ENCODE assay signal across 18 mouse cellular contexts in the genomic region with DNA sequence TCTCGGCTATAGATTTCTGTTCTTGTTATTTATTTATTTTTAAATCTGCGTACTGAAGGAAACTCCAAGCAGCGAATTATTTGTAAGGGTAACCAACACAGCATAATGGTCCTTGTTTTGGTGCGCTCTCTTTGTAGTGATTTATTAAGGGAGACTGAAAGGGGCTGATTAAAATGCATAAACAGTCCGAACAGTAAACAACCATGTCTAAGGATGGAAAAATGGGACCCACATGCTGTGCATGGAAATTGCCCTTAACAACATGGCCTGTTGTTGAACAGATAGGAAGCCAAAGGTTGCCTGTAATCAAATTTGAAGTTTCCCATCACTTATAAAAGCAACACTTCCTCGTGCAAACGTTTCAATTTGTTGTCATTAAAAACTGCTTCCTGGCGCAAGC. TPM values are rescaled to one million over a fixed set of nuclear protein-coding genes. Genes with fewer than 3 reads are reported as not detected.
DNase-seq lines count a peak whose midpoint lies in the region; ATAC-seq and TF ChIP-seq lines count a peak whose summit lies in the region.
"Had no signal": no experiment of that assay in that cellular context is flagged by ENCODE, and none has a peak within 500 bp of the region (broad histone marks: within the 10 kb centered on the region; RNA-seq: fewer than 3 reads in every experiment).

No protein-coding gene starts in this region.

- WGBS in forebrain, postnatal 0 days = 14% methylated on average over 8 of the region's 8 CpGs
- WGBS in hindbrain, embryonic 16.5 days = 14% methylated on average over 8 of the region's 8 CpGs
- 20% methylated on average over 8 of the region's 8 CpGs for WGBS in neural tube, embryonic 13.5 days

- peak overlapping the region; percentile 6; the same call in 1 of the 2 replicates for H3K4me2 ChIP-seq in forebrain, postnatal 0 days (ENCODE audit: low read depth)
- H3K4me2 ChIP-seq in hindbrain, embryonic 16.5 days (ENCODE audit: low read length) = peak overlapping the region; percentile 33; the same call in 1 of the 2 replicates
- H3K4me2 ChIP-seq in neural tube, embryonic 13.5 days = peak overlapping the region; percentile 30
- H3K4me2 ChIP-seq: heart, embryonic 15.5 days; limb, embryonic 15.5 days had no signal

- H3K27me3 ChIP-seq in forebrain, postnatal 0 days (ENCODE audit: insufficient read depth, low read length) = no peaks in the 10 kb centered on the region
- peaks cover 9% of the 10 kb centered on the region for H3K27me3 ChIP-seq in hindbrain, embryonic 16.5 days (replicated peaks; ENCODE audit: control insufficient read depth, insufficient read depth, low read length)
- peaks cover 60% of the 10 kb centered on the region for H3K27me3 ChIP-seq in neural tube, embryonic 13.5 days
- H3K27me3 ChIP-seq: heart, embryonic 15.5 days; limb, embryonic 15.5 days had no signal

- no peaks in the 10 kb centered on the region for H3K36me3 ChIP-seq in forebrain, postnatal 0 days (ENCODE audit: insufficient read depth)
- H3K36me3 ChIP-seq in hindbrain, embryonic 16.5 days (ENCODE audit: control insufficient read depth, insufficient read depth, low read length) = no peaks in the 10 kb centered on the region
- no peaks in the 10 kb centered on the region for H3K36me3 ChIP-seq in neural tube, embryonic 13.5 days
- H3K36me3 ChIP-seq: G1E; heart, embryonic 15.5 days; limb, embryonic 15.5 days had no signal

- intact Hi-C loops in left cerebral cortex, adult 2 months (cut with DNase I) = no loop called here

- peaks cover 6% of the 10 kb centered on the region; the same call in 1 of the 2 replicates for H3K9me3 ChIP-seq in forebrain, postnatal 0 days (ENCODE audit: low read length)
- peaks cover 3% of the 10 kb centered on the region; the same call in 1 of the 2 replicates for H3K9me3 ChIP-seq in hindbrain, embryonic 16.5 days (ENCODE audit: control insufficient read depth, low read length)
- peaks cover 8% of the 10 kb centered on the region; the same call in 1 of the 2 replicates for H3K9me3 ChIP-seq in neural tube, embryonic 13.5 days
- H3K9me3 ChIP-seq: heart, embryonic 15.5 days; limb, embryonic 15.5 days had no signal

- no peak overlapping the region for H3K9ac ChIP-seq in forebrain, postnatal 0 days
- H3K9ac ChIP-seq in hindbrain, embryonic 16.5 days (ENCODE audit: low read depth, low read length) = no peak overlapping the region
- no peak overlapping the region for H3K9ac ChIP-seq in neural tube, embryonic 13.5 days
- H3K9ac ChIP-seq: heart, embryonic 15.5 days; limb, embryonic 15.5 days had no signal

- no peaks in the 10 kb centered on the region for H3K4me1 ChIP-seq in forebrain, postnatal 0 days (ENCODE audit: insufficient read depth)
- peaks cover 3% of the 10 kb centered on the region for H3K4me1 ChIP-seq in hindbrain, embryonic 16.5 days (ENCODE audit: control insufficient read depth, insufficient read depth, low read depth, low read length)
- peaks cover 11% of the 10 kb centered on the region for H3K4me1 ChIP-seq in neural tube, embryonic 13.5 days (replicated peaks)
- H3K4me1 ChIP-seq: heart, embryonic 15.5 days; limb, embryonic 15.5 days had no signal

- TF ChIP-seq CTCF in left cerebral cortex, adult 2 months (IDR thresholded peaks at IDR 0.05) = no peak
- TF ChIP-seq CTCF in forebrain, postnatal 0 days (IDR thresholded peaks at IDR 0.05; ENCODE audit: low read depth) = no peak

- peak overlapping the region; percentile 0; the same call in 1 of the 2 replicates for H3K27ac ChIP-seq in left cerebral cortex, adult 2 months
- H3K27ac ChIP-seq in forebrain, postnatal 0 days (ENCODE audit: low read depth, low read length) = no peak overlapping the region
- H3K27ac ChIP-seq in hindbrain, embryonic 16.5 days (ENCODE audit: low read depth, low read length) = peak overlapping the region; percentile 39; the same call in 1 of the 2 replicates
- H3K27ac ChIP-seq in neural tube, embryonic 13.5 days (replicated peaks) = peak overlapping the region; percentile 57
- H3K27ac ChIP-seq: heart, embryonic 15.5 days; limb, embryonic 15.5 days had no signal

- DNase-seq in left cerebral cortex, adult 2 months (ENCODE audit: extremely low spot score in 1 of 2, low spot score in 2 of 2) = no peak
- no peak for DNase-seq in left cerebral cortex, adult 8-10 months (ENCODE audit: low spot score in 2 of 2)
- DNase-seq in forebrain, postnatal 0 days = no peak
- no peak for DNase-seq in adrenal gland, postnatal 10 days
- DNase-seq: adrenal gland, adult 8-10 months; cerebellum, adult 8-10 months; heart, adult 18-20 months; lung, adult 18-20 months; lung, postnatal 4 days; thymus, adult 18-20 months had no signal

- ATAC-seq in forebrain, postnatal 0 days = no peak
- peak; percentile 79 for ATAC-seq in hindbrain, embryonic 16.5 days
- ATAC-seq in neural tube, embryonic 13.5 days (ENCODE audit: low read depth) = peak; percentile 91
- no peak for ATAC-seq in frontal cortex, adult (ENCODE audit: low TSS enrichment)

- no peak overlapping the region for H3K4me3 ChIP-seq in left cerebral cortex, adult 2 months
- no peak overlapping the region for H3K4me3 ChIP-seq in forebrain, postnatal 0 days (ENCODE audit: low read depth, low read length)
- H3K4me3 ChIP-seq in hindbrain, embryonic 16.5 days (ENCODE audit: low read length) = no peak overlapping the region
- no peak overlapping the region for H3K4me3 ChIP-seq in neural tube, embryonic 13.5 days
- H3K4me3 ChIP-seq: heart, embryonic 15.5 days; limb, embryonic 15.5 days had no signal

RNA-seq across cellular contexts. Expression of gene Dbx2, which starts 35.8 kb away (rescaled TPM):
- total RNA-seq in left cerebral cortex, adult 2 months (2021) = 10 to 100 TPM; 25.3 to 27.6 TPM
- 10 to 100 TPM; 20.5 to 29.2 (median 23.5) TPM for total RNA-seq in left cerebral cortex, adult 8-10 months (2022)
- 2.8 and 6.9 TPM in 2 replicates for total RNA-seq in forebrain, postnatal 0 days (2014; rRNA removed)
- polyA plus RNA-seq in forebrain, postnatal 0 days (2015; fragmentation: Nextera tagmentation; extraction: Ambion mirVana) = 6.7 and 9.6 TPM in 2 replicates
- polyA plus RNA-seq in hindbrain, embryonic 16.5 days (2015; fragmentation: Nextera tagmentation; extraction: Ambion mirVana) = 11.1 and 15.1 TPM in 2 replicates
- polyA plus RNA-seq in neural tube, embryonic 13.5 days (2015; fragmentation: Nextera tagmentation; extraction: Ambion mirVana) = 6.2 and 6.6 TPM in 2 replicates
- not detected for total RNA-seq in adrenal gland, postnatal 10 days (2021)
- total RNA-seq: adrenal gland, adult 8-10 months; heart, adult 18-20 months had no signal
- polyA plus RNA-seq: heart, embryonic 15.5 days; intestine, embryonic 14.5 days; kidney, embryonic 14.5 days had no signal

Comparison
In these comparisons a context has a peak if more than half of its experiments do, and no peak if none do; other contexts are left out.
1. ATAC-seq: peak in hindbrain, embryonic 16.5 days (single experiment) and neural tube, embryonic 13.5 days (single experiment); none in forebrain, postnatal 0 days (single experiment) and frontal cortex, adult (single experiment).
2. Peak in every context shown above with its lines, with median percentiles within 50 percentile points of each other: H3K4me2 ChIP-seq.